Comparison of ENCODE assay signal across 8 mouse cellular contexts in the genomic region with DNA sequence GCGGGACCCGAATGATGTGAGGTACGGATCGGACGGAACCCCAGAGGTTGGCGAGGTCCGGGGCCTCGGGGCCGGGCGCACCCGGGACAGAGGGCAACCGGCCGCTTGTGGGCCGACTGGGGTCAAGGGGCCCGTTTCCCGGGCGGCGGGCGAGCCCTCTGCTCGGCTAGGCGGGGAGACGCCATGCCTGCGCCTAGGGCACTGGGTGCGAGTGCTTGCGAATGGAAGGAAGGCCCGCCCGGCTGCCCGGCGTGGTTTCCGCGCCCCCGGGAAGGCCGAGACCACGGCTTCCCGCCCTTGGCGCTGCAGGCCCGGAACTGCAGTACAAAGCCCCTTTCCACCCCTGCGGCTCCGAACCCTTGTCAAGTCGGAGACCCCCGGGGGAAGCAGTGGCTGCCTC. TPM values are rescaled to one million over a fixed set of nuclear protein-coding genes. Genes with fewer than 3 reads are reported as not detected.
A peak's percentile ranks its signal among the peaks of the same experiment; 100 is the strongest.
DNase-seq lines count a peak whose midpoint lies in the region; ATAC-seq and TF ChIP-seq lines count a peak whose summit lies in the region.

No protein-coding gene starts in this region.

- no peaks in the 10 kb centered on the region for H3K27me3 ChIP-seq in G1E (ENCODE audit: insufficient read depth, low read length)
- no peaks in the 10 kb centered on the region for H3K27me3 ChIP-seq in forebrain, embryonic 13.5 days
- H3K27me3 ChIP-seq in myocyte (ENCODE audit: control insufficient read depth, insufficient read depth, insufficient read length) = no peaks in the 10 kb centered on the region

- DNase-seq in heart, adult 8-10 months (ENCODE audit: low spot score) = peak; percentile 7
- DNase-seq in heart, adult 11 months = no peak
- DNase-seq in G1E (ENCODE audit: low spot score) = peak; percentile 50
- DNase-seq in liver = peak; percentile 39
- DNase-seq in adrenal gland, adult 8-10 months = no peak

- peaks cover 50% of the 10 kb centered on the region for H3K4me1 ChIP-seq in G1E (ENCODE audit: insufficient read depth, low read depth, low read length)
- peaks cover 13% of the 10 kb centered on the region for H3K4me1 ChIP-seq in forebrain, embryonic 13.5 days

- H3K9me3 ChIP-seq in G1E (replicated peaks) = no peaks in the 10 kb centered on the region
- H3K9me3 ChIP-seq in forebrain, embryonic 13.5 days (replicated peaks) = no peaks in the 10 kb centered on the region

- H3K9ac ChIP-seq in forebrain, embryonic 13.5 days = peak overlapping the region; percentile 98

- no peak for TF ChIP-seq POLR2A in myocyte (IDR thresholded peaks at IDR 0.05; ENCODE audit: insufficient read length, low read depth)

- H3K79me2 ChIP-seq in myocyte (ENCODE audit: control insufficient read depth, insufficient read depth) = peaks cover 25% of the 10 kb centered on the region

- TF ChIP-seq CTCF in G1E (IDR thresholded peaks at IDR 0.05; ENCODE audit: low read depth, low read length) = no peak

- H3ac ChIP-seq in myocyte (ENCODE audit: control insufficient read depth, insufficient read length) = peak overlapping the region; percentile 69

- peak overlapping the region; percentile 85 for H3K4me3 ChIP-seq in G1E (ENCODE audit: low read depth, low read length)
- H3K4me3 ChIP-seq in forebrain, embryonic 13.5 days = peak overlapping the region; percentile 92
- peak overlapping the region; percentile 84 for H3K4me3 ChIP-seq in myocyte

- H3K4me2 ChIP-seq in forebrain, embryonic 13.5 days = peak overlapping the region; percentile 71
- H3K4me2 ChIP-seq in myocyte (ENCODE audit: low read depth) = peak overlapping the region; percentile 89

- H3K27ac ChIP-seq in forebrain, embryonic 13.5 days = peak overlapping the region; percentile 88

- 0% methylated on average over 22 of the region's 41 CpGs for WGBS in forebrain, embryonic 13.5 days

- no peak for ATAC-seq in G1E (ENCODE audit: extremely low read depth, insufficient number of reproducible peaks, low FRiP score, poor library complexity, severe bottlenecking)
- no peak for ATAC-seq in forebrain, embryonic 13.5 days
- no peak for ATAC-seq in cerebellum, adult (ENCODE audit: insufficient number of reproducible peaks, low FRiP score, low TSS enrichment)

- H3K36me3 ChIP-seq in G1E (replicated peaks) = peaks cover 41% of the 10 kb centered on the region
- peaks cover 40% of the 10 kb centered on the region for H3K36me3 ChIP-seq in forebrain, embryonic 13.5 days (ENCODE audit: poor library complexity, severe bottlenecking)
- peaks cover 41% of the 10 kb centered on the region for H3K36me3 ChIP-seq in myocyte (ENCODE audit: control insufficient read depth, insufficient read depth)

TF ChIP-seq in myocyte, 11 proteins besides CTCF, POLR2A, EP300 and RAD21:
- TF ChIP-seq SRF (IDR thresholded peaks at IDR 0.05; ENCODE audit: control insufficient read depth, insufficient read length, low read depth) = no peak
- TF ChIP-seq POLR2AphosphoS2 (IDR thresholded peaks at IDR 0.05; ENCODE audit: insufficient read length, low read depth) = no peak
- no peak for TF ChIP-seq CEBPB (IDR thresholded peaks at IDR 0.05; ENCODE audit: insufficient read depth, poor library complexity, severe bottlenecking)
- no peak for TF ChIP-seq REST (IDR thresholded peaks at IDR 0.05; ENCODE audit: insufficient read depth, insufficient read length)
- TF ChIP-seq TCF12 (IDR thresholded peaks at IDR 0.05; ENCODE audit: insufficient read depth, poor library complexity, severe bottlenecking) = no peak
- no peak for TF ChIP-seq TCF3 (IDR thresholded peaks at IDR 0.05; ENCODE audit: insufficient read length, low read depth)
- TF ChIP-seq E2F4 (IDR thresholded peaks at IDR 0.05; ENCODE audit: insufficient read depth) = no peak
- no peak for TF ChIP-seq MAX (IDR thresholded peaks at IDR 0.05; ENCODE audit: low read depth)
- no peak for TF ChIP-seq MYOD1 (IDR thresholded peaks at IDR 0.05; ENCODE audit: control insufficient read depth in 1 of 3, insufficient read length in 2 of 3, low read depth in 2 of 3)
- TF ChIP-seq MYOG (IDR thresholded peaks at IDR 0.05; ENCODE audit: control insufficient read depth in 1 of 3, insufficient read depth in 1 of 3, insufficient read length in 2 of 3, low read depth in 2 of 3) = no peak
- TF ChIP-seq USF1 (IDR thresholded peaks at IDR 0.05; ENCODE audit: low read depth) = no peak
TF ChIP-seq in myocyte: peak in this region for 0.

RNA-seq across cellular contexts. Expression of a gene that starts 0.4 kb away (rescaled TPM):
- 10 to 100 TPM; 18.8 to 35.6 (median 25.9) TPM for total RNA-seq in heart, adult 8-10 months (2022)
- 165 and 172 TPM in 2 replicates for total RNA-seq in G1E (2014; fragmentation: Nextera tagmentation)
- total RNA-seq in G1E (2017) = 99.4 and 128 TPM in 2 replicates
- polyA plus RNA-seq in G1E (2012) = 79.8 and 99.9 TPM in 2 replicates
- 114 and 120 TPM in 2 replicates for polyA plus RNA-seq in forebrain, embryonic 13.5 days (2015; fragmentation: Nextera tagmentation; extraction: Ambion mirVana)
- 7.6 TPM for polyA plus RNA-seq in myocyte (2012; fragmentation: generic; extraction: Trizol)
- 10 to 100 TPM; 25.6 to 55.4 (median 43.2) TPM for total RNA-seq in adrenal gland, adult 8-10 months (2022)

RNA-seq across cellular contexts. Expression of a gene that starts 5.8 kb away (rescaled TPM):
- total RNA-seq in heart, adult 8-10 months (2022) = 10 to 100 TPM; 57.6 to 75.2 (median 68.7) TPM
- total RNA-seq in G1E (2014; fragmentation: Nextera tagmentation) (73.2 and 79.4 TPM in 2 replicates), G1E (2017) (83.6 and 101 TPM in 2 replicates)
- polyA plus RNA-seq in G1E (2012) (108 and 114 TPM in 2 replicates), myocyte (2012; fragmentation: generic; extraction: Trizol) (52.0 TPM)
- 137 and 140 TPM in 2 replicates for polyA plus RNA-seq in forebrain, embryonic 13.5 days (2015; fragmentation: Nextera tagmentation; extraction: Ambion mirVana)
- total RNA-seq in adrenal gland, adult 8-10 months (2022) = 10 to 100 TPM; 82.3 to 99.7 (median 89.9) TPM

RNA-seq across cellular contexts. Expression of a gene that starts 28.5 kb away (rescaled TPM):
- 100 to 1,000 TPM in 2 of 4 experiments, 10 to 100 TPM in 2; 93.4 to 113 (median 106) TPM for total RNA-seq in heart, adult 8-10 months (2022)
- 147 and 162 TPM in 2 replicates for total RNA-seq in G1E (2014; fragmentation: Nextera tagmentation)
- total RNA-seq in G1E (2017) = 135 and 151 TPM in 2 replicates
- 47.7 and 50.5 TPM in 2 replicates for polyA plus RNA-seq in G1E (2012)
- 41.9 and 43.7 TPM in 2 replicates for polyA plus RNA-seq in forebrain, embryonic 13.5 days (2015; fragmentation: Nextera tagmentation; extraction: Ambion mirVana)
- polyA plus RNA-seq in myocyte (2012; fragmentation: generic; extraction: Trizol) = 22.6 TPM
- 100 to 1,000 TPM; 105 to 141 (median 129) TPM for total RNA-seq in adrenal gland, adult 8-10 months (2022)

RNA-seq across cellular contexts. Expression of a gene that starts 53.9 kb away (rescaled TPM):
- 1 to 10 TPM; 4.3 to 6.2 (median 5.3) TPM for total RNA-seq in heart, adult 8-10 months (2022)
- 30.4 and 34.8 TPM in 2 replicates for total RNA-seq in G1E (2014; fragmentation: Nextera tagmentation)
- total RNA-seq in G1E (2017) = 31.2 and 33.2 TPM in 2 replicates
- polyA plus RNA-seq in G1E (2012) = 4.6 and 8.0 TPM in 2 replicates
- polyA plus RNA-seq in forebrain, embryonic 13.5 days (2015; fragmentation: Nextera tagmentation; extraction: Ambion mirVana) = 22.5 and 24.7 TPM in 2 replicates
- polyA plus RNA-seq in myocyte (2012; fragmentation: generic; extraction: Trizol) = 10.2 TPM
- total RNA-seq in adrenal gland, adult 8-10 months (2022) = 10 to 100 TPM in 2 of 4 experiments, 1 to 10 TPM in 2; 7.3 to 11.2 (median 9.3) TPM

RNA-seq across cellular contexts. Expression of a gene that starts 55.3 kb away (rescaled TPM):
- total RNA-seq in heart, adult 8-10 months (2022) = 10 to 100 TPM; 42.2 to 47.9 (median 45.9) TPM
- total RNA-seq in G1E (2014; fragmentation: Nextera tagmentation) = 32.7 and 33.7 TPM in 2 replicates
- total RNA-seq in G1E (2017) = 28.2 and 28.3 TPM in 2 replicates
- polyA plus RNA-seq in G1E (2012) = 6.0 and 8.4 TPM in 2 replicates
- 81.3 and 85.9 TPM in 2 replicates for polyA plus RNA-seq in forebrain, embryonic 13.5 days (2015; fragmentation: Nextera tagmentation; extraction: Ambion mirVana)
- polyA plus RNA-seq in myocyte (2012; fragmentation: generic; extraction: Trizol) = 24.6 TPM
- total RNA-seq in adrenal gland, adult 8-10 months (2022) = 10 to 100 TPM; 43.3 to 52.8 (median 44.8) TPM

Comparison
In these comparisons a context has a peak if more than half of its experiments do, and no peak if none do; other contexts are left out.
1. DNase-seq: peak in heart, adult 8-10 months (single experiment), G1E (single experiment) and liver (single experiment); none in heart, adult 11 months (single experiment) and adrenal gland, adult 8-10 months (single experiment).
2. Peak in every context shown above with its lines, with median percentiles within 50 percentile points of each other: H3K4me3 ChIP-seq.